Mouse (Mus musculus): ENCODE results near the gene Slc2a1. TPM values are rescaled to one million over a fixed set of nuclear protein-coding genes. Genes with fewer than 3 reads are reported as not detected.

Slc2a1 gene
- polyA plus RNA-seq, 1 experiment from 2014 or later = 119 TPM

GRCm38 (mm10) chr4:119074596-119074995 lies 33.9 kb upstream of the Slc2a1 start:
- peaks cover 59% of the 10 kb centered on the region for H3K4me1 ChIP-seq (replicated peaks)
- H3K27me3 ChIP-seq = 0 out of 2 replicates have a peak, but pooled peaks cover 3% of the 10 kb centered on the region
- no peak overlapping the region for H3K4me2 ChIP-seq
- WGBS = 45% methylated on average over 6 of the region's 6 CpGs
- H3K27ac ChIP-seq = no peak overlapping the region
- no peaks in the 10 kb centered on the region for H3K9me3 ChIP-seq (replicated peaks)
- no peaks in the 10 kb centered on the region for H3K36me3 ChIP-seq
- no peak for ATAC-seq (replicated peaks; ENCODE audit: insufficient number of reproducible peaks, insufficient read depth, low FRiP score, low read depth)
- no peak overlapping the region for H3K4me3 ChIP-seq
- no peak overlapping the region for H3K9ac ChIP-seq

- ATAC-seq (replicated peaks; ENCODE audit: insufficient number of reproducible peaks, insufficient read depth, low FRiP score, low read depth) = no peak
- H3K9me3 ChIP-seq (replicated peaks) = no peaks in the 10 kb centered on the region
- peaks cover 53% of the 10 kb centered on the region for H3K4me1 ChIP-seq (replicated peaks)
- no peak overlapping the region for H3K27ac ChIP-seq
- H3K36me3 ChIP-seq = no peaks in the 10 kb centered on the region
- 67% methylated on average over 7 of the region's 7 CpGs for WGBS
- 0 out of 2 replicates have a peak, but pooled peaks cover 3% of the 10 kb centered on the region for H3K27me3 ChIP-seq
- no peak overlapping the region for H3K4me2 ChIP-seq
- no peak overlapping the region for H3K4me3 ChIP-seq
- H3K9ac ChIP-seq = no peak overlapping the region
Observed at GRCm38 (mm10) chr4:119075273-119075672, 33.2 kb upstream of the Slc2a1 start.

- H3K4me1 ChIP-seq (replicated peaks) = peaks cover 44% of the 10 kb centered on the region
- no peak overlapping the region for H3K9ac ChIP-seq
- H3K27ac ChIP-seq = peak overlapping the region; percentile 66; the same call in 1 of the 2 replicates
- no peak overlapping the region for H3K4me3 ChIP-seq
- no peak for ATAC-seq (replicated peaks; ENCODE audit: insufficient number of reproducible peaks, insufficient read depth, low FRiP score, low read depth)
- no peaks in the 10 kb centered on the region for H3K9me3 ChIP-seq (replicated peaks)
- WGBS = 54% methylated on average over 11 of the region's 11 CpGs
- H3K36me3 ChIP-seq = no peaks in the 10 kb centered on the region
- H3K27me3 ChIP-seq = 0 out of 2 replicates have a peak, but pooled peaks cover 3% of the 10 kb centered on the region
- no peak overlapping the region for H3K4me2 ChIP-seq
Observed at GRCm38 (mm10) chr4:119076336-119076735, 32.2 kb upstream of the Slc2a1 start.

- no peak overlapping the region for H3K9ac ChIP-seq
- H3K9me3 ChIP-seq (replicated peaks) = no peaks in the 10 kb centered on the region
- 24% methylated on average over 13 of the region's 13 CpGs for WGBS
- H3K4me2 ChIP-seq = 0 out of 2 replicates have a peak overlapping the region, but pooled peaks have one; percentile 11
- 0 out of 2 replicates have a peak, but pooled peaks cover 2% of the 10 kb centered on the region for H3K27me3 ChIP-seq
- H3K4me3 ChIP-seq = no peak overlapping the region
- peaks cover 35% of the 10 kb centered on the region for H3K4me1 ChIP-seq (replicated peaks)
- H3K36me3 ChIP-seq = no peaks in the 10 kb centered on the region
- H3K27ac ChIP-seq = peak overlapping the region; percentile 66
- no peak for ATAC-seq (replicated peaks; ENCODE audit: insufficient number of reproducible peaks, insufficient read depth, low FRiP score, low read depth)
Observed at GRCm38 (mm10) chr4:119077084-119077682, 31.3 kb upstream of the Slc2a1 start.

- H3K27me3 ChIP-seq = no peaks in the 10 kb centered on the region
- H3K4me3 ChIP-seq = no peak overlapping the region
- no peak overlapping the region for H3K27ac ChIP-seq
- no peak overlapping the region for H3K9ac ChIP-seq
- no peak overlapping the region for H3K4me2 ChIP-seq
- no peaks in the 10 kb centered on the region for H3K9me3 ChIP-seq (replicated peaks)
- 88% methylated on average over 6 of the region's 6 CpGs for WGBS
- H3K4me1 ChIP-seq (replicated peaks) = peaks cover 25% of the 10 kb centered on the region
- ATAC-seq (replicated peaks; ENCODE audit: insufficient number of reproducible peaks, insufficient read depth, low FRiP score, low read depth) = no peak
- no peaks in the 10 kb centered on the region for H3K36me3 ChIP-seq
Observed at GRCm38 (mm10) chr4:119079928-119080327, 28.6 kb upstream of the Slc2a1 start.

GRCm38 (mm10) chr4:119082740-119083231 lies 25.7 kb upstream of the Slc2a1 start:
- Histone ChIP-seq H3K4me1 (replicated peaks) (peaks cover 9% of the 10 kb centered on the region), H3K4me3 (no peak overlapping the region), H3K27ac (peak overlapping the region; percentile 47; the same call in 1 of the 2 replicates), H3K27me3 (no peaks in the 10 kb centered on the region), H3K4me2 (no peak overlapping the region), H3K9me3 (replicated peaks) (no peaks in the 10 kb centered on the region), H3K9ac (no peak overlapping the region), H3K36me3 (no peaks in the 10 kb centered on the region)
- ATAC-seq (replicated peaks; ENCODE audit: insufficient number of reproducible peaks, insufficient read depth, low FRiP score, low read depth) = no peak
- 29% methylated on average over 3 of the region's 3 CpGs for WGBS

- WGBS = 71% methylated on average over 2 of the region's 2 CpGs
- Histone ChIP-seq H3K4me2 (no peak overlapping the region), H3K27me3 (no peaks in the 10 kb centered on the region), H3K27ac (no peak overlapping the region), H3K9me3 (replicated peaks) (no peaks in the 10 kb centered on the region), H3K4me1 (replicated peaks) (no peaks in the 10 kb centered on the region), H3K4me3 (no peak overlapping the region), H3K9ac (no peak overlapping the region), H3K36me3 (no peaks in the 10 kb centered on the region)
- ATAC-seq (replicated peaks; ENCODE audit: insufficient number of reproducible peaks, insufficient read depth, low FRiP score, low read depth) = no peak
Observed at GRCm38 (mm10) chr4:119088424-119088823, 20.1 kb upstream of the Slc2a1 start.

GRCm38 (mm10) chr4:119093890-119094289 lies 14.6 kb upstream of the Slc2a1 start:
- Histone ChIP-seq H3K36me3 (no peaks in the 10 kb centered on the region), H3K9ac (no peak overlapping the region), H3K27me3 (no peaks in the 10 kb centered on the region), H3K4me2 (no peak overlapping the region), H3K27ac (no peak overlapping the region), H3K4me3 (no peak overlapping the region), H3K4me1 (replicated peaks) (peaks cover 13% of the 10 kb centered on the region), H3K9me3 (replicated peaks) (no peaks in the 10 kb centered on the region)
- ATAC-seq (replicated peaks; ENCODE audit: insufficient number of reproducible peaks, insufficient read depth, low FRiP score, low read depth) = no peak
- WGBS = 69% methylated on average over 7 of the region's 7 CpGs

GRCm38 (mm10) chr4:119094987-119095386 lies 13.5 kb upstream of the Slc2a1 start:
- Histone ChIP-seq H3K4me1 (replicated peaks) (peaks cover 13% of the 10 kb centered on the region), H3K4me2 (no peak overlapping the region), H3K27me3 (no peaks in the 10 kb centered on the region), H3K27ac (no peak overlapping the region), H3K4me3 (no peak overlapping the region), H3K9ac (no peak overlapping the region), H3K36me3 (no peaks in the 10 kb centered on the region), H3K9me3 (replicated peaks) (no peaks in the 10 kb centered on the region)
- no peak for ATAC-seq (replicated peaks; ENCODE audit: insufficient number of reproducible peaks, insufficient read depth, low FRiP score, low read depth)
- WGBS = 64% methylated on average over 4 of the region's 4 CpGs

- ATAC-seq (replicated peaks; ENCODE audit: insufficient number of reproducible peaks, insufficient read depth, low FRiP score, low read depth) = no peak
- no peak overlapping the region for H3K4me2 ChIP-seq
- H3K36me3 ChIP-seq = no peaks in the 10 kb centered on the region
- H3K9me3 ChIP-seq (replicated peaks) = no peaks in the 10 kb centered on the region
- H3K4me1 ChIP-seq (replicated peaks) = peaks cover 13% of the 10 kb centered on the region
- WGBS = 42% methylated on average over 3 of the region's 3 CpGs
- no peak overlapping the region for H3K27ac ChIP-seq
- no peaks in the 10 kb centered on the region for H3K27me3 ChIP-seq
- no peak overlapping the region for H3K4me3 ChIP-seq
- H3K9ac ChIP-seq = no peak overlapping the region
Observed at GRCm38 (mm10) chr4:119096401-119096800, 12.1 kb upstream of the Slc2a1 start.

GRCm38 (mm10) chr4:119097421-119097820 lies 11.1 kb upstream of the Slc2a1 start:
- H3K36me3 ChIP-seq = no peaks in the 10 kb centered on the region
- no peaks in the 10 kb centered on the region for H3K9me3 ChIP-seq (replicated peaks)
- no peak overlapping the region for H3K27ac ChIP-seq
- no peak overlapping the region for H3K4me3 ChIP-seq
- 69% methylated on average over 4 of the region's 4 CpGs for WGBS
- no peak overlapping the region for H3K9ac ChIP-seq
- no peak for ATAC-seq (replicated peaks; ENCODE audit: insufficient number of reproducible peaks, insufficient read depth, low FRiP score, low read depth)
- no peaks in the 10 kb centered on the region for H3K27me3 ChIP-seq
- peaks cover 13% of the 10 kb centered on the region for H3K4me1 ChIP-seq (replicated peaks)
- H3K4me2 ChIP-seq = no peak overlapping the region
